Mouse (Mus musculus): ENCODE measurements at regions not wholly inside any gene's neighbourhood (a gene's known extent, or its start where the extent isn't known, plus 50 kb on each side); places are given as distances from the start of the nearest gene placed in this dataset.

- no peak for DNase-seq
Measured at GRCm38 (mm10) chr8:102575523-102575922, 209.9 kb downstream of the Cdh11 start.

- DNase-seq = no peak
Measured at GRCm38 (mm10) chr8:102567779-102568178, 217.7 kb downstream of the Cdh11 start.

GRCm38 (mm10) chr8:102554213-102554612, 231.2 kb downstream of the Cdh11 start:
- DNase-seq = no peak

- DNase-seq = no peak
Measured at GRCm38 (mm10) chr8:102553348-102553935, 232.0 kb downstream of the Cdh11 start.

- no peak for DNase-seq
Measured at GRCm38 (mm10) chr8:102538886-102539285, 246.6 kb downstream of the Cdh11 start.

GRCm38 (mm10) chr8:102538068-102538467, 247.4 kb downstream of the Cdh11 start:
- no peak for DNase-seq

GRCm38 (mm10) chr8:102518446-102518845, 267.0 kb downstream of the Cdh11 start:
- DNase-seq = no peak

GRCm38 (mm10) chr8:102515748-102516147, 269.7 kb downstream of the Cdh11 start:
- no peak for DNase-seq

GRCm38 (mm10) chr8:102514805-102515424, 270.5 kb downstream of the Cdh11 start:
- no peak for DNase-seq

GRCm38 (mm10) chr8:102500751-102501150, 284.7 kb downstream of the Cdh11 start:
- no peak for DNase-seq

- no peak for DNase-seq
Measured at GRCm38 (mm10) chr8:102500202-102500601, 285.2 kb downstream of the Cdh11 start.

- DNase-seq = no peak
Measured at GRCm38 (mm10) chr8:102499091-102499490, 286.4 kb downstream of the Cdh11 start.

GRCm38 (mm10) chr8:102497160-102497559, 288.3 kb downstream of the Cdh11 start:
- no peak for DNase-seq

GRCm38 (mm10) chr8:102496698-102497097, 288.7 kb downstream of the Cdh11 start:
- no peak for DNase-seq

- DNase-seq = no peak
Measured at GRCm38 (mm10) chr8:102496021-102496420, 289.4 kb downstream of the Cdh11 start.

GRCm38 (mm10) chr8:102491015-102491414, 294.4 kb downstream of the Cdh11 start:
- DNase-seq = no peak

GRCm38 (mm10) chr8:102488284-102488683, 297.2 kb downstream of the Cdh11 start:
- no peak for DNase-seq

GRCm38 (mm10) chr8:102487796-102488195, 297.6 kb downstream of the Cdh11 start:
- no peak for DNase-seq

- no peak for DNase-seq
Measured at GRCm38 (mm10) chr8:102475166-102475802, 310.2 kb downstream of the Cdh11 start.

- DNase-seq = no peak
Measured at GRCm38 (mm10) chr8:102474192-102474591, 311.2 kb downstream of the Cdh11 start.

GRCm38 (mm10) chr8:102471352-102471751, 314.1 kb downstream of the Cdh11 start:
- DNase-seq = no peak

GRCm38 (mm10) chr8:102462601-102463000, 322.8 kb downstream of the Cdh11 start:
- DNase-seq = no peak

GRCm38 (mm10) chr8:102443006-102443405, 342.4 kb downstream of the Cdh11 start:
- no peak for DNase-seq

GRCm38 (mm10) chr8:102421828-102422227, 363.6 kb downstream of the Cdh11 start:
- DNase-seq = no peak
